Mouse (Mus musculus): Measurements from ENCODE around the gene Nkapd1.

- TF ChIP-seq POLR2A (IDR thresholded peaks at IDR 0.05; ENCODE audit: control insufficient read depth, extremely low read depth, insufficient read depth, low read length, poor library complexity) = no peak
- TF ChIP-seq CTCF (IDR thresholded peaks at IDR 0.05; ENCODE audit: borderline replicate concordance, control insufficient read depth, extremely low read depth, insufficient read depth, low read length, poor library complexity) = no peak
Observed at GRCm38 (mm10) chr9:50646826-50647370, 29.6 kb upstream of the Nkapd1 start.
